In genomic region chr12:16058255-16058654, GRCm38 (mm10) we compare ENCODE assay signal across 20 mouse cellular contexts.
"Had no signal": no experiment of that assay in that cellular context is flagged by ENCODE, and none has a peak within 500 bp of the region (broad histone marks: within the 10 kb centered on the region; RNA-seq: fewer than 3 reads in every experiment).

No protein-coding gene starts in this region.

- H3K9me3 ChIP-seq: lung, embryonic 15.5 days; midbrain, embryonic 10.5 days; midbrain, embryonic 12.5 days; neural tube, embryonic 13.5 days; neural tube, embryonic 15.5 days had no signal

- H3K27ac ChIP-seq: lung, embryonic 15.5 days; macrophage; midbrain, embryonic 10.5 days; midbrain, embryonic 12.5 days; neural tube, embryonic 13.5 days; neural tube, embryonic 15.5 days had no signal

- H3K4me1 ChIP-seq: lung, embryonic 15.5 days; midbrain, embryonic 10.5 days; midbrain, embryonic 12.5 days; neural tube, embryonic 13.5 days; neural tube, embryonic 15.5 days had no signal

- H3K4me3 ChIP-seq: lung, embryonic 15.5 days; midbrain, embryonic 10.5 days; midbrain, embryonic 12.5 days; myocyte; neural tube, embryonic 13.5 days; neural tube, embryonic 15.5 days had no signal

- H3K9ac ChIP-seq: liver, postnatal 0 days; lung, embryonic 15.5 days; midbrain, embryonic 12.5 days; neural tube, embryonic 13.5 days; neural tube, embryonic 15.5 days had no signal

- H3K36me3 ChIP-seq: lung, embryonic 15.5 days; midbrain, embryonic 10.5 days; midbrain, embryonic 12.5 days; neural tube, embryonic 13.5 days; neural tube, embryonic 15.5 days had no signal

- H3K27me3 ChIP-seq: lung, embryonic 15.5 days; midbrain, embryonic 12.5 days; neural tube, embryonic 13.5 days; neural tube, embryonic 15.5 days had no signal

- H3K4me2 ChIP-seq: lung, embryonic 15.5 days; midbrain, embryonic 12.5 days; neural tube, embryonic 13.5 days; neural tube, embryonic 15.5 days had no signal

- ATAC-seq: liver, postnatal 0 days; lung, postnatal 0 days; midbrain, embryonic 16.5 days had no signal

- DNase-seq: liver, postnatal 0 days; lung, adult 2 months; lung, postnatal 14 days; lung, postnatal 36 days; midbrain, embryonic 14.5 days; retina, postnatal 1 day; right cerebral cortex, adult 18-20 months; right cerebral cortex, postnatal 14 days; thymus, adult 18-20 months; thymus, postnatal 14 days; thymus, postnatal 36 days had no signal
